Mouse (Mus musculus) cerebellum, postnatal 36 days (tissue): Measurements from ENCODE around the gene Camk2b.

Experiments used
- DNase-seq, 2 experiments: peaks; one replicate each; pipeline ENCODE4 v3.0.0; 2021 to 2022; ENCODE audit warnings: mixed read lengths in 2 of 2

The Camk2b gene

GRCm38 (mm10) chr11:6048208-6048607, 18.0 kb downstream of the Camk2b start:
- DNase-seq: no peak

GRCm38 (mm10) chr11:6038929-6039328, 27.2 kb downstream of the Camk2b start:
- DNase-seq: no peak

- DNase-seq: peak; percentile 14 to 43
Observed at GRCm38 (mm10) chr11:6037686-6038085, 28.5 kb downstream of the Camk2b start.

- peak; percentile 51 to 63 for DNase-seq
Observed at GRCm38 (mm10) chr11:6037198-6037597, 29.0 kb downstream of the Camk2b start.

- no peak for DNase-seq
Observed at GRCm38 (mm10) chr11:6036477-6036876, 29.7 kb downstream of the Camk2b start.

- peak; percentile 14 to 29 for DNase-seq
Observed at GRCm38 (mm10) chr11:6035521-6035920, 30.6 kb downstream of the Camk2b start.

GRCm38 (mm10) chr11:6034740-6035139, 31.4 kb downstream of the Camk2b start:
- DNase-seq: no peak

GRCm38 (mm10) chr11:6033801-6034200, 32.4 kb downstream of the Camk2b start:
- DNase-seq: no peak

- DNase-seq: peak; percentile 74 to 75
Observed at GRCm38 (mm10) chr11:6033147-6033546, 33.0 kb downstream of the Camk2b start.

- peak; percentile 97 for DNase-seq
Observed at GRCm38 (mm10) chr11:6030650-6031049, 35.5 kb downstream of the Camk2b start.

GRCm38 (mm10) chr11:6029790-6030189, 36.4 kb downstream of the Camk2b start:
- no peak for DNase-seq

- peak in 1 of 2 experiments; percentile 42 for DNase-seq
Observed at GRCm38 (mm10) chr11:6028911-6029310, 37.3 kb downstream of the Camk2b start.

GRCm38 (mm10) chr11:6026361-6026760, 39.8 kb downstream of the Camk2b start:
- peak; percentile 81 to 82 for DNase-seq

GRCm38 (mm10) chr11:6024923-6025652, 41.1 kb downstream of the Camk2b start:
- no peak for DNase-seq

GRCm38 (mm10) chr11:6020897-6021839, 45.0 kb downstream of the Camk2b start:
- no peak for DNase-seq

GRCm38 (mm10) chr11:6020360-6020759, 45.8 kb downstream of the Camk2b start:
- peak in 1 of 2 experiments; percentile 3 for DNase-seq

- no peak for DNase-seq
Observed at GRCm38 (mm10) chr11:6018218-6019010, 47.7 kb downstream of the Camk2b start.

GRCm38 (mm10) chr11:6017484-6018140, 48.5 kb downstream of the Camk2b start:
- DNase-seq: peak in 1 of 2 experiments; percentile 41

GRCm38 (mm10) chr11:6016797-6017395, 49.3 kb downstream of the Camk2b start:
- peak in 1 of 2 experiments; percentile 38 for DNase-seq

GRCm38 (mm10) chr11:6016368-6016767, 49.8 kb downstream of the Camk2b start:
- DNase-seq: no peak

- DNase-seq: peak; percentile 81
Observed at GRCm38 (mm10) chr11:6015011-6015431, 51.1 kb downstream of the Camk2b start.

- no peak for DNase-seq
Observed at GRCm38 (mm10) chr11:6013359-6013758, 52.8 kb downstream of the Camk2b start.
